Mouse (Mus musculus) ES-E14 (cell line): Measurements from ENCODE around the gene Siglec1. TPM values are rescaled to one million over a fixed set of nuclear protein-coding genes. Genes with fewer than 3 reads are reported as not detected.

Experiments used
- DNase-seq: peaks from one replicate; pipeline ENCODE4 v3.0.0-alpha.2; 2013; ENCODE audit warnings: low read depth, low spot score
- H3K27ac ChIP-seq: 2 replicates; pipeline ENCODE4 v1.5.1; 2012; ENCODE audit warnings: low read depth, mild to moderate bottlenecking, low read length, moderate library complexity, mixed read lengths; ENCODE audit not compliant: poor library complexity, insufficient read depth, severe bottlenecking
- H3K36me3 ChIP-seq: 2 replicates; pipeline ENCODE4 v1.6.1; 2012; ENCODE audit warnings: mild to moderate bottlenecking, low read length, moderate library complexity, mixed read lengths; ENCODE audit not compliant: control insufficient read depth, poor library complexity, insufficient read depth, severe bottlenecking
- H3K4me1 ChIP-seq, 2 experiments: fragments of 150-350 bp in 1 of 2; sonication (generic) in 1 of 2; 2 replicates each; pipeline ENCODE4 v1.6.1; 2012; ENCODE audit warnings: low read length in 2 of 2, mild to moderate bottlenecking in 1 of 2, mixed read lengths in 1 of 2; ENCODE audit not compliant: control insufficient read depth in 2 of 2, insufficient read depth in 2 of 2, poor library complexity in 1 of 2
- H3K4me3 ChIP-seq, 2 experiments: fragments of 150-350 bp in 1 of 2; sonication (generic) in 1 of 2; 2 replicates each; pipeline ENCODE4 v1.5.1; 2012; ENCODE audit warnings: low read length in 2 of 2, low read depth in 1 of 2, mild to moderate bottlenecking in 1 of 2, mixed read lengths in 1 of 2; ENCODE audit not compliant: insufficient read depth in 1 of 2, poor library complexity in 1 of 2, severe bottlenecking in 1 of 2
- H3K9ac ChIP-seq: 2 replicates; pipeline ENCODE4 v1.6.1; 2012; ENCODE audit warnings: low read depth, mild to moderate bottlenecking, low read length, mixed read lengths; ENCODE audit not compliant: poor library complexity, insufficient read depth, severe bottlenecking
- H3K9me3 ChIP-seq: fragments of 150-350 bp; sonication (generic); 2 replicates; pipeline ENCODE4 v1.6.1; 2012; ENCODE audit warnings: low read depth, mild to moderate bottlenecking, low read length; ENCODE audit not compliant: control insufficient read depth, insufficient read depth
- CHD2 ChIP-seq: IDR thresholded peaks from 2 replicates; pipeline ENCODE4 v1.6.1; 2014; ENCODE audit warnings: mild to moderate bottlenecking, low read depth, low read length, inconsistent platforms
- HCFC1 ChIP-seq: IDR thresholded peaks from 2 replicates; pipeline ENCODE4 v1.6.1; 2012; ENCODE audit warnings: low read length, inconsistent platforms, borderline replicate concordance; ENCODE audit not compliant: insufficient read depth
- MAFK ChIP-seq: IDR thresholded peaks from 2 replicates; pipeline ENCODE4 v1.6.1; 2014; ENCODE audit warnings: mild to moderate bottlenecking, low read depth, low read length, inconsistent platforms; ENCODE audit not compliant: insufficient read depth
- ZC3H11A ChIP-seq: IDR thresholded peaks from 2 replicates; pipeline ENCODE4 v1.6.1; 2012; ENCODE audit warnings: low read depth, mild to moderate bottlenecking, inconsistent platforms, low read length, borderline replicate concordance
- ZNF384 ChIP-seq: IDR thresholded peaks from 2 replicates; pipeline ENCODE4 v1.6.1; 2012; ENCODE audit warnings: low read depth, low read length, inconsistent platforms
- in situ Hi-C, 2 experiments: fragments of 600-800 bp; cut with MboI; formaldehyde crosslinking; loops; one replicate each; pipeline ENCODE4 v1.15.1; 2025; ENCODE audit warnings: low sequenced_read_pairs in 2 of 2, inconsistent platforms in 1 of 2; ENCODE audit not compliant: unreplicated experiment in 2 of 2
- total RNA-seq: library from RNA; depleted of rRNA; stranded (reverse); fragments of 300-350 nt; gene quantifications from 2 replicates; pipeline ENCODE4 v1.2.3, GENCODE M21; 2012

Gene Siglec1
- total RNA-seq, 1 experiment: 0.27 TPM

DNA sequence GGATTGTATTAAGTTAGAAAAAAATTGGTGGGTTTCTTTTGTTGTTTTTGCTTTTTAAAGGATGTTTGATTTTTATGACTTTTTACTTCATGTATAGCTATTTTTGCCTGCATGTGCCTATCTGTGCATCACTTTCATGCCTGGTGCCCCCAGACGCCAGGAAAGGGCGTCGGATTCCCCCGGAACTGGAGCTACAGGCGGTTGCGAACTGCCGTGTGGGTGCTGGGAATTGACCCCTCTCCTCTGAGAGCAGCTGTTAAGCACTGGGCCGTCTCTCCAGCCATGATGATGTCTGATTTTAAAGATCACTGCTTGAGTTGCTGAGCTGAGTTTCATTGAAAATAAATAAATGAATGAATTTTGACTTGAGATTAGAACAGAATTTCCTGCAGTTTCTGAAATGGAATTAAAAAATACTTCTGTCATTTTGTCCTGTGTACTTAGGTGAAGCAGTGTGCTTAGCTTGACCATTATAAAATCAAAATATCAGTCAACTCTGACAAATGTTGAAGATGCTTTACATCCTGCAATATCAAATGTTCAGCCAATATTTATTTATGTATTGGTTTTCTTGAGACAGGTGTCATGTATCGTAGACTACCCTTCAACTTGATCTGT, 46.5 kb upstream of the Siglec1 start, which contains the start of gene Gm11037:
Gm11037 (plus strand) TSS at position 568 of the 618 bp plus-strand sequence.
- in situ Hi-C loops: no loop called here
- Histone ChIP-seq H3K9ac (no peak within 1 kb of the TSS), H3K27ac (no peak within 1 kb of the TSS), H3K9me3 (no peaks in the 10 kb centered on the region), H3K4me1 (peaks cover 0 to 4% of the 10 kb centered on the region in 2 experiments; a peak in 1 of 4 replicates), H3K36me3 (no peaks in the 10 kb centered on the region), H3K4me3 (no peak within 1 kb of the TSS)
- DNase-seq: no peak
- TF ChIP-seq ZNF384 (no peak), MAFK (no peak), CHD2 (no peak), HCFC1 (no peak), ZC3H11A (no peak)

DNA sequence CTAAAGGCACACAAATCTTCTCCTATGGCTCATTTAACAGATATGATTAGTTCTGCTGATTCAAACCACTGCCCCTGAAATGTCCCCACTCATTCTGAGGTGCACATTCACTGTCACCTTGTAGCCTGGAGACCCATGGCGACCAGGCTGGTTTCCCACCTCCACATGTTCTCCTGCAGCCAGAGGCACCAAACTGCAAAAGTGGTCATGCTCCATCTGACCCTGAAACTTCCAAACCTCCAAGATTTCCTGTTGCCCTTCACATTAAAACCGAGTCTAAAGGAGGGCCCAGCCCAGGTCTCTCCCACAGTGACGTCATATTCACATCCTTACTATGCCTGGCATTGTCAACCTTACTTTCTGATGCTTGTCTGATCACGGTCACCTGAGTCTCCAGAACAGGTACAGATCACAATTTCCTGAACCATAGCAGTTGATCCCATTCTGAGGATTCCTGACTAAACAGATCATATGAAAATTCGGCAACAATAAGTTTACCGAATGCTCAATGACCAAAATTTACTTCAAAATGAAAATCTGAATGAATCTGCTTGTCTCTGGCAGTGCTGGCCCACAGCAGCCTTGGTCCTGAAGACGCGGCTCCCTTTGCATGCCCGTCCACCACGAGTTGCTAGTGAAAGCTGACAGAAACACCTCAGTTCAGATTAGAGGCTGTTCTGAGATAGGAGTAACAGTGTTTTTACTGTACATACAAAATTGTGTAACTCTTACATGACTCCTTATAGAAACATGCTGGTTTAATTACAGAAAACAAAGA, 45.7 kb upstream of the Siglec1 start:
- in situ Hi-C loops: no loop called here
- Histone ChIP-seq H3K9me3 (no peaks in the 10 kb centered on the region), H3K27ac (no peak overlapping the region), H3K4me3 (no peak overlapping the region), H3K9ac (no peak overlapping the region), H3K36me3 (no peaks in the 10 kb centered on the region), H3K4me1 (peaks cover 0 to 7% of the 10 kb centered on the region in 2 experiments; a peak in 1 of 4 replicates)
- no peak for DNase-seq
- no peak for TF ChIP-seq HCFC1
- no peak for TF ChIP-seq ZC3H11A
- no peak for TF ChIP-seq CHD2
- no peak for TF ChIP-seq MAFK
- no peak for TF ChIP-seq ZNF384

DNA sequence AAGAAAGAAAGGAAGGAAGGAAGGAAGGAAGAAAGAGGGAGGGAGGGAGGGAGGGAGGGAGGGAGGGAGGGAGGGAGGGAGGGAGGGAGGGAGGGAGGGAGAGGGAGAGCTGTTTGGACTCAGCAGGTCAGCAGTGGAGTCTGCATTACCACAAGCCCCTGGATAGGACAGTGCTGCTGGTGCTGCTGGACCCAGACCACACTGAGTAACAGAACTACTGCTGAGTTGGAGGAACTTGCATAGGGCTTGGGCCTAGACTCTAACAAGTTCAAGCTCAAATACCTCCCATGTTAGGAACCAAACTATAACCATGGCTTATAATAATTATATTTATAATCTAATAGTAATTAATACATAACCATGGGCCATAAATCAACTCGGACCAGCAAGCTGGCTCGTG, 44.3 kb upstream of the Siglec1 start:
- DNase-seq: no peak
- in situ Hi-C loops: no loop called here
- no peak overlapping the region for H3K9ac ChIP-seq
- no peaks in the 10 kb centered on the region for H3K9me3 ChIP-seq
- H3K4me3 ChIP-seq: no peak overlapping the region
- no peak overlapping the region for H3K27ac ChIP-seq
- H3K36me3 ChIP-seq: no peaks in the 10 kb centered on the region
- H3K4me1 ChIP-seq: peaks cover 0 to 13% of the 10 kb centered on the region in 2 experiments; a peak in 1 of 4 replicates
- no peak for TF ChIP-seq ZNF384
- no peak for TF ChIP-seq CHD2
- no peak for TF ChIP-seq HCFC1
- TF ChIP-seq ZC3H11A: no peak
- no peak for TF ChIP-seq MAFK

DNA sequence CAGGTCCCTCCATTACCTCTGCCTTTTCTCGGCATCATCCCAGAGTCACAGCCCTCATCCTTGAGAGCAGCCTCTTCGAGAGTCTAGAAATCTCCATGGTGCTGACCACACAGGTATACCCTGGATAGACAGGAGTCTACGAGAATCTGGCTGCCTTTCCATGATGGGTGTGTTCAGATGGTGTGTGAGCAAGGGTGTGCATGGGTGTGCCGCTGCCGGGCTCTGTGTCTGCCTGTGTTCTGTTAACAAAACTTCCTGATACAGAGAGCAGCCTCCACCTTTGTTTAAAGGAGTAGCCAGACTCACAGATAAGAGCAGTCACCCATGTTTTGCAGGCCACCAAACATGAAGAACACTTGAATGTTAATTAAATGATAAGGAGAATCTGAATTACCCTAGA, 43.3 kb upstream of the Siglec1 start:
- Histone ChIP-seq H3K36me3 (no peaks in the 10 kb centered on the region), H3K4me3 (no peak overlapping the region), H3K27ac (no peak overlapping the region), H3K9ac (no peak overlapping the region), H3K9me3 (no peaks in the 10 kb centered on the region), H3K4me1 (peaks cover 0 to 13% of the 10 kb centered on the region in 2 experiments; a peak in 1 of 4 replicates)
- no peak for TF ChIP-seq HCFC1
- no peak for DNase-seq
- in situ Hi-C loops: no loop called here
